Mouse (Mus musculus): ENCODE results near the gene Gm17542. TPM values are rescaled to one million over a fixed set of nuclear protein-coding genes. Genes with fewer than 3 reads are reported as not detected.

Gene Gm17542
- total and polyA plus RNA-seq, 3 experiments = not detected

- Histone ChIP-seq H3K4me1 (ENCODE audit: control insufficient read depth in 1 of 2, insufficient read depth in 2 of 2, low read length in 2 of 2) (no peaks in the 10 kb centered on the region), H3K27ac (ENCODE audit: control insufficient read depth, low read depth, low read length) (no peak overlapping the region), H3K4me3 (ENCODE audit: control insufficient read depth in 1 of 2, insufficient read depth in 1 of 2, low read depth in 2 of 2, low read length in 2 of 2) (no peak overlapping the region), H3K79me2 (ENCODE audit: control insufficient read depth, insufficient read depth, low read length, poor library complexity) (no peaks in the 10 kb centered on the region), H3K27me3 (ENCODE audit: control insufficient read depth in 1 of 2, insufficient read depth in 2 of 2, low read length in 2 of 2) (no peaks in the 10 kb centered on the region), H3K36me3 (ENCODE audit: control insufficient read depth in 1 of 2, insufficient read depth in 2 of 2, low read length in 2 of 2) (no peaks in the 10 kb centered on the region), H3K9ac (ENCODE audit: control insufficient read depth, low read depth, low read length, poor library complexity, severe bottlenecking) (no peak overlapping the region), H3K9me3 (replicated peaks; ENCODE audit: insufficient read depth, low read length) (no peaks in the 10 kb centered on the region)
- TF ChIP-seq CHD1 (IDR thresholded peaks at IDR 0.05; ENCODE audit: low read depth, low read length) (no peak), BHLHE40 (IDR thresholded peaks at IDR 0.05; ENCODE audit: borderline replicate concordance, low read depth, low read length) (no peak), GATA1 (IDR thresholded peaks at IDR 0.05; ENCODE audit: low read depth, low read length) (no peak), MYC (IDR thresholded peaks at IDR 0.05; ENCODE audit: low read depth, low read length) (no peak), ZMIZ1 (IDR thresholded peaks at IDR 0.05; ENCODE audit: low read depth, low read length) (no peak), TCF12 (IDR thresholded peaks at IDR 0.05; ENCODE audit: low read depth, low read length) (no peak)
- DNase-seq (ENCODE audit: low read depth, low spot score) = no peak
Measured at GRCm38 (mm10) chr10:58714789-58715148, 3.2 kb downstream of the Gm17542 start.

GRCm38 (mm10) chr10:58713855-58714788 lies 3.9 kb downstream of the Gm17542 start:
- Histone ChIP-seq H3K79me2 (ENCODE audit: control insufficient read depth, insufficient read depth, low read length, poor library complexity) (no peaks in the 10 kb centered on the region), H3K27me3 (ENCODE audit: control insufficient read depth in 1 of 2, insufficient read depth in 2 of 2, low read length in 2 of 2) (no peaks in the 10 kb centered on the region), H3K4me3 (ENCODE audit: control insufficient read depth in 1 of 2, insufficient read depth in 1 of 2, low read depth in 2 of 2, low read length in 2 of 2) (no peak overlapping the region), H3K9me3 (replicated peaks; ENCODE audit: insufficient read depth, low read length) (no peaks in the 10 kb centered on the region), H3K36me3 (ENCODE audit: control insufficient read depth in 1 of 2, insufficient read depth in 2 of 2, low read length in 2 of 2) (no peaks in the 10 kb centered on the region), H3K27ac (ENCODE audit: control insufficient read depth, low read depth, low read length) (no peak overlapping the region), H3K4me1 (ENCODE audit: control insufficient read depth in 1 of 2, insufficient read depth in 2 of 2, low read length in 2 of 2) (no peaks in the 10 kb centered on the region), H3K9ac (ENCODE audit: control insufficient read depth, low read depth, low read length, poor library complexity, severe bottlenecking) (no peak overlapping the region)
- no peak for DNase-seq (ENCODE audit: low read depth, low spot score)
- TF ChIP-seq MEF2A (IDR thresholded peaks at IDR 0.05; ENCODE audit: extremely low read depth, insufficient replicate concordance, low read depth, low read length, poor library complexity, severe bottlenecking) (no peak), JUND (IDR thresholded peaks at IDR 0.05; ENCODE audit: low read depth, low read length) (no peak), ZMIZ1 (IDR thresholded peaks at IDR 0.05; ENCODE audit: low read depth, low read length) (no peak), USF2 (IDR thresholded peaks at IDR 0.05; ENCODE audit: borderline replicate concordance in 1 of 2, insufficient read depth in 1 of 2, low read depth in 1 of 2, low read length in 2 of 2) (no peak), HCFC1 (IDR thresholded peaks at IDR 0.05; ENCODE audit: low read depth, low read length) (no peak), MYB (IDR thresholded peaks at IDR 0.05; ENCODE audit: low read depth, low read length) (no peak), TAL1 (IDR thresholded peaks at IDR 0.05; ENCODE audit: low read length) (no peak)

GRCm38 (mm10) chr10:58713225-58713624 lies 4.8 kb downstream of the Gm17542 start:
- H3K4me3 ChIP-seq (ENCODE audit: control insufficient read depth in 1 of 2, insufficient read depth in 1 of 2, low read depth in 2 of 2, low read length in 2 of 2) = no peak overlapping the region
- no peak for TF ChIP-seq CHD1 (IDR thresholded peaks at IDR 0.05; ENCODE audit: low read depth, low read length)
- H3K36me3 ChIP-seq (ENCODE audit: control insufficient read depth in 1 of 2, insufficient read depth in 2 of 2, low read length in 2 of 2) = no peaks in the 10 kb centered on the region
- H3K27me3 ChIP-seq (ENCODE audit: control insufficient read depth in 1 of 2, insufficient read depth in 2 of 2, low read length in 2 of 2) = no peaks in the 10 kb centered on the region
- H3K9ac ChIP-seq (ENCODE audit: control insufficient read depth, low read depth, low read length, poor library complexity, severe bottlenecking) = no peak overlapping the region
- no peaks in the 10 kb centered on the region for H3K4me1 ChIP-seq (ENCODE audit: control insufficient read depth in 1 of 2, insufficient read depth in 2 of 2, low read length in 2 of 2)
- DNase-seq (ENCODE audit: low read depth, low spot score) = no peak
- no peaks in the 10 kb centered on the region for H3K79me2 ChIP-seq (ENCODE audit: control insufficient read depth, insufficient read depth, low read length, poor library complexity)
- H3K9me3 ChIP-seq (replicated peaks; ENCODE audit: insufficient read depth, low read length) = no peaks in the 10 kb centered on the region
- no peak overlapping the region for H3K27ac ChIP-seq (ENCODE audit: control insufficient read depth, low read depth, low read length)
